Mouse (Mus musculus): ENCODE results near the gene Crispld2.

- TF ChIP-seq POLR2A (IDR thresholded peaks at IDR 0.05; ENCODE audit: control insufficient read depth, extremely low read depth, insufficient read depth, low read length, poor library complexity) (no peak), CTCF (IDR thresholded peaks at IDR 0.05; ENCODE audit: borderline replicate concordance, control insufficient read depth, extremely low read depth, insufficient read depth, low read length, poor library complexity) (no peak)
Observed at GRCm38 (mm10) chr8:120051908-120052307, 59.7 kb downstream of the Crispld2 start.
